Mouse (Mus musculus): Measurements from ENCODE around the gene Dnaja4.

GRCm38 (mm10) chr9:54661605-54662377 is 36.9 kb upstream of the Dnaja4 start, which contains the start of gene Acsbg1:
- TF ChIP-seq POLR2A (IDR thresholded peaks at IDR 0.05; ENCODE audit: extremely low read depth, insufficient read depth, low read length): no peak
- TF ChIP-seq CTCF (IDR thresholded peaks at IDR 0.05; ENCODE audit: low read depth, low read length): no peak
